Mouse (Mus musculus) embryonic facial prominence, embryonic 13.5 days (tissue): ENCODE results near the gene Lars2. TPM values are rescaled to one million over a fixed set of nuclear protein-coding genes. Genes with fewer than 3 reads are reported as not detected.
A peak's percentile ranks its signal among the peaks of the same experiment; 100 is the strongest.
"Not testable (repeated sequence)": the region's sequence is repeated elsewhere in the genome, so short reads cannot be mapped to it uniquely, and the experiment has no call there.

Experiments
- ATAC-seq: fragments of 200-750 bp; cut with Nextera tagmentation; 2 replicates; pipeline ENCODE4 v1.8.0; 2017; ENCODE audit warnings: low read depth; ENCODE audit not compliant: insufficient number of reproducible peaks, insufficient read depth, low FRiP score, low TSS enrichment
- H3K27ac ChIP-seq: fragments of 300-500 bp; sonication (generic); 2 replicates; pipeline ENCODE4 v1.5.1; 2015; ENCODE audit warnings: moderate library complexity, mild to moderate bottlenecking, inconsistent platforms
- H3K27me3 ChIP-seq: fragments of 300-500 bp; sonication (generic); 2 replicates; pipeline ENCODE4 v1.6.1; 2015; ENCODE audit warnings: mild to moderate bottlenecking, inconsistent platforms
- H3K36me3 ChIP-seq: fragments of 300-500 bp; sonication (generic); 2 replicates; pipeline ENCODE4 v1.6.1; 2015; ENCODE audit warnings: mild to moderate bottlenecking, inconsistent platforms
- H3K4me1 ChIP-seq: fragments of 300-500 bp; sonication (generic); 2 replicates; pipeline ENCODE4 v1.6.1; 2015; ENCODE audit warnings: inconsistent platforms
- H3K4me2 ChIP-seq: fragments of 300-500 bp; sonication (generic); 2 replicates; pipeline ENCODE4 v1.6.1; 2015; ENCODE audit warnings: moderate library complexity, mild to moderate bottlenecking, inconsistent platforms
- H3K4me3 ChIP-seq: fragments of 300-500 bp; sonication (generic); 2 replicates; pipeline ENCODE4 v1.5.1; 2015; ENCODE audit warnings: mild to moderate bottlenecking, inconsistent platforms
- H3K9ac ChIP-seq: fragments of 300-500 bp; sonication (generic); 2 replicates; pipeline ENCODE4 v1.6.1; 2015; ENCODE audit warnings: mild to moderate bottlenecking, inconsistent platforms
- H3K9me3 ChIP-seq: fragments of 300-500 bp; sonication (generic); 2 replicates; pipeline ENCODE4 v1.6.1; 2016; ENCODE audit warnings: inconsistent platforms
- WGBS: fragments of 180-500 bp; shearing (Covaris S2); methylation state at CpG from one replicate; pipeline ENCODE4 v1.1.7; 2015; ENCODE audit warnings: mixed read lengths; 5-methylcytosine and 5-hydroxymethylcytosine counted together
- polyA plus RNA-seq: library from polyadenylated mRNA; unstranded; fragments of >200 nt; fragmentation: Nextera tagmentation; extraction: Ambion mirVana; gene quantifications from 2 replicates; pipeline ENCODE4 v1.2.1, GENCODE M21; 2015

The Lars2 gene
- polyA plus RNA-seq, 1 experiment from 2014 or later, result 1,079 TPM

- no peak overlapping the region for H3K4me2 ChIP-seq
- no peak overlapping the region for H3K4me3 ChIP-seq
- no peak for ATAC-seq
- H3K36me3 ChIP-seq, result no peaks in the 10 kb centered on the region
- peaks cover 8% of the 10 kb centered on the region; the same call in 1 of the 2 replicates for H3K4me1 ChIP-seq
- H3K9me3 ChIP-seq, result no peaks in the 10 kb centered on the region
- 67% methylated on average over 1 of the region's 1 CpGs for WGBS
- no peak overlapping the region for H3K27ac ChIP-seq
- H3K27me3 ChIP-seq, result no peaks in the 10 kb centered on the region
- no peak overlapping the region for H3K9ac ChIP-seq
These were observed 1.4 kb upstream of the Lars2 start for GRCm38 (mm10) chr9:123365353-123365752.

GRCm38 (mm10) chr9:123365942-123366707 lies 602 bp upstream of the Lars2 start:
- no peaks in the 10 kb centered on the region for H3K27me3 ChIP-seq
- H3K4me1 ChIP-seq, result peaks cover 8% of the 10 kb centered on the region; the same call in 1 of the 2 replicates
- H3K4me2 ChIP-seq, result peak overlapping the region; percentile 81
- H3K9ac ChIP-seq, result peak overlapping the region; percentile 84
- no peak overlapping the region for H3K27ac ChIP-seq
- ATAC-seq, result 0 out of 2 replicates have a peak, but pooled peaks have one; percentile 45
- no peaks in the 10 kb centered on the region for H3K9me3 ChIP-seq
- H3K36me3 ChIP-seq, result no peaks in the 10 kb centered on the region
- peak overlapping the region; percentile 87 for H3K4me3 ChIP-seq
- 39% methylated on average over 9 of the region's 9 CpGs for WGBS

GRCm38 (mm10) chr9:123367636-123368035 lies 909 bp downstream of the Lars2 start:
- Histone ChIP-seq H3K4me3 (peak overlapping the region; percentile 87), H3K36me3 (peaks cover 10% of the 10 kb centered on the region), H3K4me2 (peak overlapping the region; percentile 81), H3K9me3 (no peaks in the 10 kb centered on the region), H3K9ac (peak overlapping the region; percentile 84), H3K4me1 (peaks cover 8% of the 10 kb centered on the region; the same call in 1 of the 2 replicates), H3K27me3 (no peaks in the 10 kb centered on the region), H3K27ac (no peak overlapping the region)
- no peak for ATAC-seq

- no peak for ATAC-seq
- Histone ChIP-seq H3K4me3 (no peak overlapping the region), H3K9me3 (no peaks in the 10 kb centered on the region), H3K27me3 (no peaks in the 10 kb centered on the region), H3K9ac (no peak overlapping the region), H3K4me2 (no peak overlapping the region), H3K36me3 (peaks cover 35% of the 10 kb centered on the region), H3K4me1 (0 out of 2 replicates have a peak, but pooled peaks cover 10% of the 10 kb centered on the region), H3K27ac (no peak overlapping the region)
- WGBS, result 75% methylated on average over 5 of the region's 5 CpGs
These were observed 15.7 kb downstream of the Lars2 start for GRCm38 (mm10) chr9:123382399-123382798.

- no peak for ATAC-seq
- H3K9me3 ChIP-seq, result no peaks in the 10 kb centered on the region
- H3K27ac ChIP-seq, result no peak overlapping the region
- peaks cover 26% of the 10 kb centered on the region for H3K36me3 ChIP-seq
- 0 out of 2 replicates have a peak, but pooled peaks cover 10% of the 10 kb centered on the region for H3K4me1 ChIP-seq
- no peak overlapping the region for H3K4me3 ChIP-seq
- 86% methylated on average over 3 of the region's 3 CpGs for WGBS
- no peak overlapping the region for H3K4me2 ChIP-seq
- no peaks in the 10 kb centered on the region for H3K27me3 ChIP-seq
- H3K9ac ChIP-seq, result no peak overlapping the region
These were observed 18.0 kb downstream of the Lars2 start for GRCm38 (mm10) chr9:123384696-123385095.

GRCm38 (mm10) chr9:123385352-123386198 lies 18.8 kb downstream of the Lars2 start:
- H3K4me1 ChIP-seq, result 0 out of 2 replicates have a peak, but pooled peaks cover 10% of the 10 kb centered on the region
- 77% methylated on average over 5 of the region's 5 CpGs for WGBS
- H3K4me3 ChIP-seq, result no peak overlapping the region
- H3K9ac ChIP-seq, result no peak overlapping the region
- H3K27ac ChIP-seq, result no peak overlapping the region
- no peaks in the 10 kb centered on the region for H3K27me3 ChIP-seq
- no peaks in the 10 kb centered on the region for H3K9me3 ChIP-seq
- ATAC-seq, result no peak
- no peak overlapping the region for H3K4me2 ChIP-seq
- H3K36me3 ChIP-seq, result peaks cover 26% of the 10 kb centered on the region

- no peaks in the 10 kb centered on the region for H3K27me3 ChIP-seq
- peaks cover 20% of the 10 kb centered on the region for H3K36me3 ChIP-seq
- no peak overlapping the region for H3K9ac ChIP-seq
- 0 out of 2 replicates have a peak, but pooled peaks cover 10% of the 10 kb centered on the region for H3K4me1 ChIP-seq
- whole genome bisulfite sequencing, result 95% methylated on average over 3 of the region's 3 CpGs
- no peak overlapping the region for H3K27ac ChIP-seq
- H3K9me3 ChIP-seq, result no peaks in the 10 kb centered on the region
- no peak for ATAC-seq
- no peak overlapping the region for H3K4me2 ChIP-seq
- H3K4me3 ChIP-seq, result no peak overlapping the region
These were observed 19.6 kb downstream of the Lars2 start for GRCm38 (mm10) chr9:123386347-123386746.

GRCm38 (mm10) chr9:123388087-123389007 lies 21.6 kb downstream of the Lars2 start:
- not testable (repeated sequence) for H3K4me3 ChIP-seq, H3K9me3 ChIP-seq, H3K9ac ChIP-seq, H3K27ac ChIP-seq, H3K27me3 ChIP-seq, ATAC-seq, H3K4me2 ChIP-seq
- Histone ChIP-seq H3K36me3 (peaks cover 15% of the 10 kb centered on the region; the same call in 1 of the 2 replicates), H3K4me1 (0 out of 2 replicates have a peak, but pooled peaks cover 13% of the 10 kb centered on the region)
- 93% methylated on average over 14 of the region's 21 CpGs for WGBS

- H3K4me3 ChIP-seq, result no peak overlapping the region
- H3K27me3 ChIP-seq, result no peaks in the 10 kb centered on the region
- peaks cover 22% of the 10 kb centered on the region for H3K36me3 ChIP-seq
- peak overlapping the region; percentile 71 for H3K27ac ChIP-seq
- 0 out of 2 replicates have a peak, but pooled peaks cover 3% of the 10 kb centered on the region for H3K4me1 ChIP-seq
- no peak for ATAC-seq
- H3K9me3 ChIP-seq, result no peaks in the 10 kb centered on the region
- 80% methylated on average over 5 of the region's 5 CpGs for WGBS
- H3K4me2 ChIP-seq, result no peak overlapping the region
- no peak overlapping the region for H3K9ac ChIP-seq
These were observed 24.6 kb downstream of the Lars2 start for GRCm38 (mm10) chr9:123391140-123391849.

- no peak overlapping the region for H3K27ac ChIP-seq
- H3K4me1 ChIP-seq, result 0 out of 2 replicates have a peak, but pooled peaks cover 3% of the 10 kb centered on the region
- H3K4me3 ChIP-seq, result no peak overlapping the region
- no peak for ATAC-seq
- no peaks in the 10 kb centered on the region for H3K27me3 ChIP-seq
- 71% methylated on average over 6 of the region's 6 CpGs for WGBS
- H3K9me3 ChIP-seq, result no peaks in the 10 kb centered on the region
- H3K36me3 ChIP-seq, result peaks cover 9% of the 10 kb centered on the region
- no peak overlapping the region; the same call in 1 of the 2 replicates for H3K9ac ChIP-seq
- H3K4me2 ChIP-seq, result no peak overlapping the region
These were observed 28.1 kb downstream of the Lars2 start for GRCm38 (mm10) chr9:123394856-123395255.
